Mouse (Mus musculus) bone marrow, adult 2 months (tissue): ENCODE measurements at regions not wholly inside any gene's neighbourhood (a gene's known extent, or its start where the extent isn't known, plus 50 kb on each side); places are given as distances from the start of the nearest gene placed in this dataset.

Experiments
- CTCF ChIP-seq: fragments of 200-500 bp; IDR thresholded peaks from 2 replicates; pipeline ENCODE4 v1.5.1; 2011; ENCODE audit warnings: low read length, control low read depth; ENCODE audit not compliant: control insufficient read depth, insufficient read depth
- POLR2A ChIP-seq: fragments of 200-500 bp; IDR thresholded peaks from 2 replicates; pipeline ENCODE4 v1.6.1; 2011; ENCODE audit warnings: low read depth, mild to moderate bottlenecking, control low read depth, low read length, borderline replicate concordance; ENCODE audit not compliant: control insufficient read depth

DNA sequence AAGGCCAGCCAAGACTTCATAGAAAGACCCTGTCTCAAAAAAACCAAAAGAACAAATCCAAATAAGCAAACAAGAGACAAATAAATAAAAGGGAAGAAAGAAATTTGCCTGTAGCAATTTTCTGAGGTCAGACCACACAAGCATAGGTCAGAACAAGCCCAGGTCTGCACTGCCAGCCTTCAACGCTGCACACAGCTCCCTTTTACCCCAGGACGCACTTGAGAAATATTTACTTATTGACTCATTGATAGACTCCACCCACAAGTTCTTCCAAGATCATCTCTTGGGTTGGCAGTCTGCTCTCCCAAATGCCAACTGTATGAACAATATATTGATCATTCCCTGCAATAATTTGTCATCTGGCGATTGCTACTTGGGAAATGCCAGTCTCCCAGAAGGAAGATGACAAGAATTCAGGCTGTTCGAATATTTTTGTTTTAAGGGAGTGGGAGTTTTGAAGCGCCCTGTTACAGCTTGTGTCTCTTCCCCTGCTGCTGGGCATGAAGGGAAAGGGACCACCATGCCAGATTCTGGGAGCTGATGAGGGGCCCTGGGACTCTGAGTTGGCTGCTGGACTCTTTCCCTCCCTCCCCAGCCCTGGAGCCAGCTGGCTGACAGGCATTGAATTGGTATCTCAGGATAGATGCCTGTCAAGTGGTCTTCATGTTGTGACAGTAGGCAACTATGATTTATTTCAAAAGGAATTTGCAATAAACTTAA, 102.9 kb upstream of the Tle3 start:
- TF ChIP-seq POLR2A (no peak), CTCF (no peak)
